Comparison of ENCODE assay signal across 26 mouse cellular contexts in genomic region chr13:3926046-3926445, GRCm38 (mm10). TPM values are rescaled to one million over a fixed set of nuclear protein-coding genes. Genes with fewer than 3 reads are reported as not detected.
DNase-seq lines count a peak whose midpoint lies in the region; ATAC-seq and TF ChIP-seq lines count a peak whose summit lies in the region.
"Had no signal": no experiment of that assay in that cellular context is flagged by ENCODE, and none has a peak within 500 bp of the region (broad histone marks: within the 10 kb centered on the region; RNA-seq: fewer than 3 reads in every experiment).

No protein-coding gene starts in this region.

- 0 out of 2 replicates have a peak, but pooled peaks have one; percentile 21 for ATAC-seq in liver, embryonic 16.5 days (ENCODE audit: low read depth)
- ATAC-seq in liver, postnatal 0 days, result no peak
- ATAC-seq in intestine, embryonic 15.5 days, result peak; percentile 90
- ATAC-seq: forebrain, embryonic 15.5 days; Patski had no signal

- no peak overlapping the region for H3K27ac ChIP-seq in liver, embryonic 16.5 days (ENCODE audit: low read length)
- H3K27ac ChIP-seq in liver, postnatal 0 days (ENCODE audit: low read depth), result no peak overlapping the region
- peak overlapping the region; percentile 44; the same call in 1 of the 2 replicates for H3K27ac ChIP-seq in intestine, embryonic 15.5 days
- peak overlapping the region; percentile 80 for H3K27ac ChIP-seq in small intestine, adult 2 months (ENCODE audit: insufficient read depth, low read depth, low read length)
- H3K27ac ChIP-seq: embryonic facial prominence, embryonic 10.5 days; embryonic facial prominence, embryonic 13.5 days; forebrain, embryonic 12.5 days; forebrain, embryonic 15.5 days; hindbrain, embryonic 12.5 days; hindbrain, embryonic 15.5 days had no signal

- TF ChIP-seq POLR2A in small intestine, adult 2 months (IDR thresholded peaks at IDR 0.05; ENCODE audit: low read depth, low read length), result no peak

- H3K4me1 ChIP-seq in liver, embryonic 16.5 days (ENCODE audit: control insufficient read depth, low read depth, low read length), result no peaks in the 10 kb centered on the region
- H3K4me1 ChIP-seq in liver, postnatal 0 days (ENCODE audit: insufficient read depth), result no peaks in the 10 kb centered on the region
- no peaks in the 10 kb centered on the region for H3K4me1 ChIP-seq in intestine, embryonic 15.5 days (replicated peaks)
- H3K4me1 ChIP-seq in small intestine, adult 2 months (ENCODE audit: control insufficient read depth, insufficient read depth, insufficient read length, low read length), result peaks cover 2% of the 10 kb centered on the region; the same call in 1 of the 2 replicates
- H3K4me1 ChIP-seq: embryonic facial prominence, embryonic 10.5 days; embryonic facial prominence, embryonic 13.5 days; forebrain, embryonic 12.5 days; forebrain, embryonic 15.5 days; hindbrain, embryonic 12.5 days; hindbrain, embryonic 15.5 days had no signal

- H3K9me3 ChIP-seq in liver, embryonic 16.5 days (replicated peaks; ENCODE audit: control insufficient read depth, low read length), result no peaks in the 10 kb centered on the region
- H3K9me3 ChIP-seq in liver, postnatal 0 days (ENCODE audit: low read length), result no peaks in the 10 kb centered on the region
- H3K9me3 ChIP-seq in intestine, embryonic 15.5 days, result no peaks in the 10 kb centered on the region
- H3K9me3 ChIP-seq: embryonic facial prominence, embryonic 10.5 days; embryonic facial prominence, embryonic 13.5 days; forebrain, embryonic 12.5 days; forebrain, embryonic 15.5 days; G1E; hindbrain, embryonic 12.5 days; hindbrain, embryonic 15.5 days had no signal

- DNase-seq in liver, postnatal 0 days, result no peak
- no peak for DNase-seq in cerebellum, adult 8-10 months
- DNase-seq in embryo, embryonic 9.5 days (ENCODE audit: extremely low spot score), result no peak
- DNase-seq: adrenal gland, postnatal 10 days; adrenal gland, postnatal 36 days; B cell, adult 2 months; cerebellum, adult 18-20 months; cerebellum, adult 9-11 months; cerebellum, postnatal 25 days; gastrocnemius, postnatal 25 days had no signal

- 70% methylated on average over 6 of the region's 6 CpGs for WGBS in liver, embryonic 16.5 days (ENCODE audit: insufficient replicate concordance)
- WGBS in liver, postnatal 0 days (ENCODE audit: insufficient replicate concordance), result 67% methylated on average over 6 of the region's 6 CpGs
- WGBS in intestine, embryonic 15.5 days, result 73% methylated on average over 6 of the region's 6 CpGs
- WGBS in small intestine, adult 2 months, result 46% methylated on average over 6 of the region's 6 CpGs

- no peaks in the 10 kb centered on the region for H3K36me3 ChIP-seq in liver, embryonic 16.5 days (ENCODE audit: control insufficient read depth, insufficient read depth)
- H3K36me3 ChIP-seq in liver, postnatal 0 days (replicated peaks; ENCODE audit: insufficient read depth, low read length), result no peaks in the 10 kb centered on the region
- H3K36me3 ChIP-seq in intestine, embryonic 15.5 days, result no peaks in the 10 kb centered on the region
- H3K36me3 ChIP-seq in small intestine, adult 2 months (ENCODE audit: control insufficient read depth, insufficient read depth, low read length), result peaks cover 9% of the 10 kb centered on the region; the same call in 1 of the 2 replicates
- H3K36me3 ChIP-seq: embryonic facial prominence, embryonic 10.5 days; embryonic facial prominence, embryonic 13.5 days; forebrain, embryonic 12.5 days; forebrain, embryonic 15.5 days; G1E; hindbrain, embryonic 12.5 days; hindbrain, embryonic 15.5 days had no signal

- TF ChIP-seq CTCF in liver, postnatal 0 days (IDR thresholded peaks at IDR 0.05; ENCODE audit: low read depth), result no peak
- TF ChIP-seq CTCF in small intestine, adult 2 months (IDR thresholded peaks at IDR 0.05; ENCODE audit: extremely low read depth, insufficient read length, insufficient replicate concordance, low read depth, low read length), result no peak

- no peak overlapping the region for H3K4me3 ChIP-seq in liver, embryonic 16.5 days (ENCODE audit: low read depth, low read length)
- no peak overlapping the region for H3K4me3 ChIP-seq in liver, postnatal 0 days (ENCODE audit: low read depth, low read length)
- H3K4me3 ChIP-seq in intestine, embryonic 15.5 days (replicated peaks), result no peak overlapping the region
- peak overlapping the region; percentile 46 for H3K4me3 ChIP-seq in small intestine, adult 2 months (ENCODE audit: low read depth, low read length)
- H3K4me3 ChIP-seq: embryonic facial prominence, embryonic 10.5 days; embryonic facial prominence, embryonic 13.5 days; erythroblast, embryonic 14.5 days; forebrain, embryonic 12.5 days; forebrain, embryonic 15.5 days; hindbrain, embryonic 12.5 days; hindbrain, embryonic 15.5 days had no signal

- H3K9ac ChIP-seq in liver, embryonic 16.5 days (ENCODE audit: low read depth, low read length), result no peak overlapping the region
- H3K9ac ChIP-seq in liver, postnatal 0 days (replicated peaks), result no peak overlapping the region
- no peak overlapping the region for H3K9ac ChIP-seq in intestine, embryonic 15.5 days
- H3K9ac ChIP-seq: embryonic facial prominence, embryonic 13.5 days; forebrain, embryonic 12.5 days; forebrain, embryonic 15.5 days; hindbrain, embryonic 12.5 days; hindbrain, embryonic 15.5 days had no signal

- no peak overlapping the region for H3K4me2 ChIP-seq in liver, embryonic 16.5 days (ENCODE audit: low read depth, low read length)
- H3K4me2 ChIP-seq in liver, postnatal 0 days (ENCODE audit: low read depth, low read length), result no peak overlapping the region
- 0 out of 2 replicates have a peak overlapping the region, but pooled peaks have one; percentile 26 for H3K4me2 ChIP-seq in intestine, embryonic 15.5 days (replicated peaks)
- H3K4me2 ChIP-seq: embryonic facial prominence, embryonic 13.5 days; forebrain, embryonic 12.5 days; forebrain, embryonic 15.5 days; heart, embryonic 11.5 days; hindbrain, embryonic 12.5 days; hindbrain, embryonic 15.5 days had no signal

- no peak for TF ChIP-seq EP300 in liver, postnatal 0 days (IDR thresholded peaks at IDR 0.05; ENCODE audit: low read depth)

- H3K27me3 ChIP-seq in liver, embryonic 16.5 days (ENCODE audit: control insufficient read depth, insufficient read depth, low read depth, low read length), result no peaks in the 10 kb centered on the region
- H3K27me3 ChIP-seq in liver, postnatal 0 days (ENCODE audit: insufficient read depth, low read length), result no peaks in the 10 kb centered on the region
- no peaks in the 10 kb centered on the region for H3K27me3 ChIP-seq in intestine, embryonic 15.5 days (replicated peaks)
- H3K27me3 ChIP-seq in small intestine, adult 2 months (ENCODE audit: control insufficient read depth, insufficient read depth, low read length), result no peaks in the 10 kb centered on the region
- H3K27me3 ChIP-seq: CH12.LX; embryonic facial prominence, embryonic 13.5 days; forebrain, embryonic 12.5 days; forebrain, embryonic 15.5 days; hindbrain, embryonic 12.5 days; hindbrain, embryonic 15.5 days had no signal

RNA-seq across cellular contexts. Expression of gene Tubal3, which starts 8.0 kb away (rescaled TPM):
- 0.30 TPM in 1 of 2 replicates, not detected in the other for polyA plus RNA-seq in liver, embryonic 16.5 days (2015; fragmentation: Nextera tagmentation; extraction: Ambion mirVana)
- 0.08 TPM in 1 of 2 replicates, not detected in the other for polyA plus RNA-seq in liver, postnatal 0 days (2015; fragmentation: Nextera tagmentation; extraction: Ambion mirVana)
- polyA plus RNA-seq in intestine, embryonic 15.5 days (2015; fragmentation: Nextera tagmentation; extraction: Ambion mirVana), result 31.1 and 36.0 TPM in 2 replicates
- 18.3 and 52.6 TPM in 2 replicates for polyA plus RNA-seq in small intestine, adult 2 months (2012; rRNA removed)
- polyA plus RNA-seq: embryonic facial prominence, embryonic 10.5 days; embryonic facial prominence, embryonic 13.5 days; erythroblast, embryonic 14.5 days; forebrain, embryonic 12.5 days; forebrain, embryonic 15.5 days; G1E; heart, embryonic 11.5 days; heart, embryonic 14.5 days; heart, postnatal 0 days; hindbrain, embryonic 12.5 days; Patski had no signal

RNA-seq across cellular contexts. Expression of gene Net1, which starts 8.0 kb away (rescaled TPM):
- 57.6 and 59.3 TPM in 2 replicates for polyA plus RNA-seq in liver, embryonic 16.5 days (2015; fragmentation: Nextera tagmentation; extraction: Ambion mirVana)
- polyA plus RNA-seq in liver, postnatal 0 days (2015; fragmentation: Nextera tagmentation; extraction: Ambion mirVana), result 44.9 and 46.5 TPM in 2 replicates
- polyA plus RNA-seq in intestine, embryonic 15.5 days (2015; fragmentation: Nextera tagmentation; extraction: Ambion mirVana), result 124 and 131 TPM in 2 replicates
- 16.8 and 64.6 TPM in 2 replicates for polyA plus RNA-seq in small intestine, adult 2 months (2012; rRNA removed)

RNA-seq across cellular contexts. Expression of gene Ucn3, which starts 19.1 kb away (rescaled TPM):
- not detected in 2 replicates for polyA plus RNA-seq in liver, embryonic 16.5 days (2015; fragmentation: Nextera tagmentation; extraction: Ambion mirVana)
- polyA plus RNA-seq in liver, postnatal 0 days (2015; fragmentation: Nextera tagmentation; extraction: Ambion mirVana), result not detected in 2 replicates
- 0.25 and 0.44 TPM in 2 replicates for polyA plus RNA-seq in intestine, embryonic 15.5 days (2015; fragmentation: Nextera tagmentation; extraction: Ambion mirVana)
- 1.2 and 1.3 TPM in 2 replicates for polyA plus RNA-seq in small intestine, adult 2 months (2012; rRNA removed)
- polyA plus RNA-seq: embryonic facial prominence, embryonic 10.5 days; embryonic facial prominence, embryonic 13.5 days; erythroblast, embryonic 14.5 days; forebrain, embryonic 12.5 days; G1E; heart, embryonic 11.5 days; heart, embryonic 14.5 days; heart, postnatal 0 days; hindbrain, embryonic 12.5 days; hindbrain, embryonic 15.5 days; Patski had no signal

Comparison
In these comparisons a context has a peak if more than half of its experiments do, and no peak if none do; other contexts are left out.
1. H3K27ac ChIP-seq: peak in intestine, embryonic 15.5 days (single experiment) and small intestine, adult 2 months (single experiment); none in liver, embryonic 16.5 days (single experiment) and liver, postnatal 0 days (single experiment).
2. RNA of gene Tubal3, which starts 8.0 kb away (polyA plus RNA-seq): 18.3 to 52.6 TPM in small intestine, adult 2 months and 31.1 to 36.0 TPM in intestine, embryonic 15.5 days; 0.30 TPM in liver, embryonic 16.5 days and 0.08 TPM in liver, postnatal 0 days; every median in the first group is over 10 times any median in the second.